Mouse (Mus musculus): Measurements from ENCODE around the gene Tpk1. TPM values are rescaled to one million over a fixed set of nuclear protein-coding genes. Genes with fewer than 3 reads are reported as not detected.
"Not testable (repeated sequence)": the region's sequence is repeated elsewhere in the genome, so short reads cannot be mapped to it uniquely, and the experiment has no call there.

The Tpk1 gene
- total RNA-seq, 2 experiments from 2014 or later = 4.3 to 4.7 TPM

DNA sequence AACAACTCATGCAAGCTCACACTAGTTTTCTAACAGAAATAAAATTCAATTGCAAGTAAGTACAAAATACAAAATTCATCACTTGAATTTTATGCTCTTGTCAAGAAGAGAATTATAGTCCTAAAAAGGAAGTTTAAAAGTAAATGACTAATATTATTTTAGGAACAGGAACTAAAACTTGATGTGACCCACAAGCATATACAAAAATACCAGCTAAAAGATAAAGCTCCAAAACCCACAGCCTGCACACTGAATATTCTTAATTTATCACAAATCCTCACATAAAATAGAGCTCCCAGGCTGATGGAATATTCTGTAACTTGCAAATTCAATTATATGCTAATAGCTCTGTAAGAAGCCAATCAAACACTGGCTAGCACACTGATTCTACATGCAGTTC, 25.5 kb downstream of the Tpk1 start:
- DNase-seq = no peak

DNA sequence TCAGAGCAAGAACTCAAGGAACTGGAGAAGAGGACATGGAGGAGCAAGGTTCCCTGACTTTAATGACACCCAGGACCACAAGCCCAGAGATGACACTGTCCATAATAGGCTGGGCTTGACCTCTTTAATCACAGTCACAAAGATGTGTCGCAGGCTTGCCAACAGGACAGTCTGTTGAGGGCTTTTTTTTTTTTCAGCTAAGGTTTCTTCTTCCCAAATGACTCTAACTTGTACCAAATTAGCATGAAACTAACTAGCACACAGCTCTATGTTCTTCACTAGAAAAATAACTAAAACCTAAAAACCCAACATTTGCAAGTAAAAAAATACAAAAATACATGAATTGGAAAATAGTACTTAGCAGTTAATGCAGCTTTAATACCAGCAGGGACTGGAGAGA, 27.2 kb downstream of the Tpk1 start:
- DNase-seq = no peak

DNA sequence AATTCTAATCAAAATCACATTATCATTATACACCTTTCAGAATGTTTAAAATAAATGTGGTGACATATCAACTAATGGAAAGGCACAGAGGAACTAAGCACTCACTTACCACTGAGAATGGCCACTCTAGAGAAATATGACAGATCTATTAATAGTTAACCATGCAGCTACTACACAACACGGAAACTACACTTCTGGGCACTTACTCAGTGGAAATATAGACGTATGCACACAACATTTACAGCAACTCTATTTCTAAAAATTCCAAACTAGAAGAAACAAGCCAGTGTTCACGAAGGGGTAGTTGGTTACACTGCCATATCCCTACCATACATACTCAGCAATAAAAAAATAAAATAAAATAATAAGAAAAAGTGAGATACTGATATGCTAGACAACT, 28.0 kb downstream of the Tpk1 start:
- DNase-seq = no peak

DNA sequence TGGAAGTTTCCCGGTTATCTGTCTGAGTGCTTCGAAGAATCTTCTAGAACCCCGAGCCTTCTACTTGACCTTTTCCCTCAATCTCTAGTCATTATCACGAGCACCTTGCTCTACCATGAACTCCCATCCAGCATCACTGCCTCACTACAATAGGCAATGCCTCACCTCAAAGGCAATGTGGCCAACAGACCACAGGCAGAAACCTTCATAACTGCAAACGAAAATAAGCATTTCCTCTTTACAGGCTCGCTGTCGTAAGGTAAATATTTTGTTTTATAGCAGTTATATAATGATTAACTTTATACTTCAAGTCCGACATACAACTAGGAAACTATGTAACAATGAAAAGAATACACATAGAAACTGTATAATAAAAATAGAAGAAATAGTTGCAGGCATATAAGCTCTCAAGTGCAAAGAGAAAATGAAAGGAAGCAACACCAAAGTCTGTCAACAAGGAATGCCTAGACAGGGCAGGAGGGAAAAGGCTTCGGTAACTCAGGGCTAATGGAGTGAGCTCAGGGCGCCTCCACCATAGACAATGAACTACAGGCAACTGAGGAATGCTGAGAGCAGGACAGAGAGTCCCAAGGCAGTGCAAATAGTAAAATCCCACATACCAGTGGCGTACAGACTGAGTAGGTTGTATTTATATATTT, 29.0 kb downstream of the Tpk1 start:
- no peak for DNase-seq

GRCm38 (mm10) chr6:43633308-43633963, 32.6 kb downstream of the Tpk1 start:
- DNase-seq = no peak

DNA sequence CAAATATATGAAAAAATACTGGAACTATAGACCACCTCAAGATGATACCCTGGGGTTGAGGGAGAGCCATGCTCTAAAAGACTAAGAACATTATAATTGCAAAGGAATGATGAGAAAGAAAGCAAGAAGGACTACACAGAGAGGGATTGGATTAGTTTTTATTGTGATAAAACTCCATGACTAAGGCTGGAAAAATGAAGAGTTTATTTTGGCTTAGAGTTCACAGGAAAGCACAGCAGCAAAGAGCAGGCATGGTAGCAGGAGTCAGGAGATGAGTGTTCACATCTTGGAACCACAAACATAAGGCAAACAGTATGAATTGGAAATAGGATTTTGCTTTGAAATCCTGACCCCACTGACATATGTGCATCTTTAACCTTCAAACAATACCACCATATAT, 33.2 kb downstream of the Tpk1 start:
- DNase-seq = no peak

DNA sequence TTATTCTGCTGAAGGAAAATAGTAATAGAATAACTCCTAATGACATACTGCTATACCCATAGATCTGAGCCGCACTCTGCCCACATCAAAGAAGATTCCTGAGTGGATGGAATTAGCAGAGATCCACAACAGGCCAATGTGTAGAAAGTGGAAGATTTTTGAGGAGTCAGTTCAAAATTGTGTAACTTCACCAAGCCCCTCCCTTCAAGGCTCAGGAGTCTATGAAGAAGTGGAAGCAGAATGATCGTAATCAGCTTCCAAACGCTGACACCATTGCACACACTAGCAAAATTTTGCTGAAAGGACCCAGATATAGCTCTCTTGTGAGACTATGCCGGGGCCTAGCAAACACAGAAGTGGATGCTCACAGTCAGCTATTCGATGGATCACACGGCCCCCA, 42.6 kb downstream of the Tpk1 start:
- DNase-seq = not testable (repeated sequence)

- no peak for DNase-seq
These were observed 46.8 kb downstream of the Tpk1 start for GRCm38 (mm10) chr6:43619258-43619657.

- no peak for DNase-seq
These were observed 54.3 kb downstream of the Tpk1 start for GRCm38 (mm10) chr6:43611770-43612169.

DNA sequence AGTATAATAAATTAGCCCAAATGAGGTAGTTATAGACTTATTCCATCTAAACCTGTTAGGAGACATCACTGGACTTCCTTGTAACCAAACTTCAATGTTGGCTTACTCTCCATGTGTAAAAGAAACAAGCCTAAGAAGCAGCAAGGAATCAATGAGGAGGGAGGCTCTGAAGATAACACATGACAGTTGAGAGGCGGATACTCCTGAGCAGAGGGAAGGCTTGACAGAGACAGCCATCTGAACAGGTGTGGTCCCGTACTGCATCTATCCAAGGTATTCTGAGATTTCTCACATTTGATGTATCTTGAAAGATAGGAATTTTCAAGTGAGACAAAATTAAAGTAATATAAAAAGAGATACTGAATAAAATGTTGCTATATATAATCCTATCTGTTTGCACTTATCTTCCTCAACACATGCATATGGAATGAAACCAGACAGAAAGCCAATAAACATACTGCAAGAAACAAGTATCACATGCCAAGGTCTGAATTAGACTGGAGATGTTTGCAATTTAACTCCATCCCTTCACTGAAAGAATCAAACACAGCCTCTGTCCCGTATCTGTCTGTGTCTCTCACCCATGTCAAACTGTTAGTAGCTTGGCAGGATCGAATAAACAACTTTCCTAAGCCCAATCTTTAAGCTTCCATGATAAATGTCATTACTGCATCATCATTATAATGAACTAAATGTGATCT, 75.1 kb downstream of the Tpk1 start:
- DNase-seq = no peak

GRCm38 (mm10) chr6:43585274-43585673, 80.8 kb downstream of the Tpk1 start:
- no peak for DNase-seq

DNA sequence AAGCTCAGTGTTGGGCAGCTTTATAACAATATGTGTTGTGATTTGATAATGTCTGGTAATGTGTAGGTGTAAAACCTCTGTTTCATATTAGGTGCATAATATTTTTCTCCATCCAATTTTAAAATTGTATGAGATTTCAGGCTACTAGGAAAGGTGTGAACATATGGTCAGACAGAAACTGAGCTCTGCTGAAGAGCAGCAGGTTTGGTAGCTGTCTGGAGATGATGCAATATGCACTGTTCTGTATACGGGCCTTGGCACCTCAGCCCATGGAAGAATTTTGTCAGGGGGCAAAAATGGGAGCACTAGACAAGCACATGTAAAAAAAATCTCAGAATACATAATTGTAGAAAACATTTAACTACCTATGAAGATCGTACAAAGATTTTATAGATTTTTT, 84.3 kb downstream of the Tpk1 start:
- no peak for DNase-seq

DNA sequence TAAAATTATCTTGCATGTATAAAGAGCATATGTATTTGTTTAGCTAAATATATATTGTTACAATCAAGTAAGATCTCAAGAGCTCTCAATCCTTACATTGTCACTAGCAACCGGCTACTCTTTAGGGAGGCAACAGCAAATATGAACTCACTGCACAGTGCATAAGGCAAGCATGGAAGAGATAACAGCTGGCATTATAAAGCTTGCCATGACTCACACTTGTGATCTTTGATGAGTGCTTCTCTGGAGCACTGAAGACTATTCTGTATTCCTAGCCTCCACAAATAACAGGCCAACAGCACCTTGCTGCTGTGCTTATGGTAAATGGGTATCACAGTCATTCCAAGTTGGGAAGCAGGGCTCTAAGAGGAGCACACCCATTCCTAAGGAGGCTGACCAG, 98.2 kb downstream of the Tpk1 start:
- DNase-seq = no peak

DNA sequence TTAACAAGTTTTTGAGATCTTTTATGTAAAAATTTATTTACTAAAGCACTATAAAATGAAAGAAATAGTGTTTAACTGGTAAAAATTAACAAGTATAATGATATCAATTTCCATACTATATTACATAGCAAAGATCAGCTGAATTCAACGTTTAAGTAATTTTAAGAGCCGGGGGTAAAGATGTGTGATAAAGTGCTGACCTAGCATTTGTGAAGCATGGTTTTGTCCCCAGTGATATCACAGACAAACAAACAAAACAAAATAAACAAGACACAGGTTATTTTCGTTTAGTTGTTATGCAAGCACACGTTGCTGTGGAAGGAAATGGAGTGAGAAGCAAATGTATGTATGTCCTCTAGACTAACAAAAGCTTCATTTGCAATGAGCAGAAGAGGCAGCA, 103.6 kb downstream of the Tpk1 start:
- no peak for DNase-seq

GRCm38 (mm10) chr6:43551410-43551809, 114.7 kb downstream of the Tpk1 start:
- DNase-seq = no peak

- no peak for DNase-seq
These were observed 119.5 kb downstream of the Tpk1 start for GRCm38 (mm10) chr6:43546537-43546936.

DNA sequence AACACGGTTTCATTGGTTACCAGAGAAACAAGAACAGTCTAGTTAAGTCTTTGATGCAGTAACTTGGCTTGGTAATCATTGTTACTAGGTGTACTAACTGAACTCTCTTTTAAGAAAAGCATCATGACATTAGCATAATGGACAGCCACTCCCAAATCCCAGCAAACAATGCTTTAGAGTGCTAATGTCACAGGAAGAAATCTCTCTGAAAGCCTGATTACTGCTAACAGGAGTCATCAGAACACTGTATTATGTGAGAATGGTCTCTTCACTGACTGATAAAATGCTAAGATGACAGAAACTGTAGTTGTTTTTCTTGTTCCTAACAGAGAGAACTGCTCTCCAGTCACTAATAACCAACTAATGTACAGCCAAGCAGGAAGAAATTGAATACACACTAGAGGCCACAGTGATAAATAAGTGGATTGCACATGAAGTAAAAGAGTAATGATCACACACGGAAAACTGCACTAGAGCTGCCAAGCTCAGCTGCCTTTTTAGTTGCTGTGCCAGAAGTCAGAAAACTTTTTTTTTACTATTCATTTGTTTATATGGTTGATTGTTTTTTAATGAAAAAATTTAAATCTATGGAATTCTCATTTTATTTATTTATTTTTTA, 128.7 kb downstream of the Tpk1 start:
- no peak for DNase-seq

DNA sequence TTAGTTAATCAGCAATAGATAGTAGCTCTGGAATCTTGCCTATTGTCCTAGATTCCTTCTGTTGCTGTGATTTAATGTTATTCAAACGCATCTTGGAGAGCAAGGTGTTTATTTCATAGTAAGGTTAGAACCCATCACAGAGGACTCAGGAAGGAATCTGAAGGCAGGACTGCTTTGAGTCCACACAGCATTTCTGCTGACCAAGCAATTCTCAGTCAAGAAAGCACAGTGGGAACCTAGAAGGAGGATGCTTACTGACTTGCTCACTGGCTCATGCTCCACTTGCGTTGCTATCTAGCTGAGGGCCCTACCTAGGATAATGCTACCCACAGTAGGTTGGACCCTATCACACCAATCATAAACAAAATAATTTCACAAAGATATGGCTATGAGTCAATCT, 130.6 kb downstream of the Tpk1 start:
- DNase-seq = no peak

GRCm38 (mm10) chr6:43533323-43533722, 132.8 kb downstream of the Tpk1 start:
- DNase-seq = no peak

GRCm38 (mm10) chr6:43532822-43533221, 133.3 kb downstream of the Tpk1 start:
- DNase-seq = no peak

DNA sequence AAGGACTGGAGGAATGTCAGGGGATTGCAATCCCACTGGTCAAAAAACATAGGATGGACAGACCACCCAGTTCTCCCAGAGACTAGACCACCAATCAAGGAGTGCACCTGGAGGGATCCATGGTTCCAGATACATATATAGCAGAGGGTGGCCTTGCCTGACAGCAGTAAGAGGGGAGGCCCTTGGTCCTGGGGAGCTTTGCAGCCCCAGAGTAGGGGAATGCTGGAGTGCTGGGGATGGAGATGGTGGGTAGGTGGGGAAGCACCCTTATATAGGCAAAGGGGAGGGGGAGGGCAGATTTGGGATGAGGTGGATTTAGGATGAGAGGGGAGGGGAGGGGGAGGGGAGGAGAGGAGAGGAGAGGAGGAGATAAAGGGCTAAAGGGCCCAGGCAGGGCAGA, 134.1 kb downstream of the Tpk1 start:
- DNase-seq = no peak

DNA sequence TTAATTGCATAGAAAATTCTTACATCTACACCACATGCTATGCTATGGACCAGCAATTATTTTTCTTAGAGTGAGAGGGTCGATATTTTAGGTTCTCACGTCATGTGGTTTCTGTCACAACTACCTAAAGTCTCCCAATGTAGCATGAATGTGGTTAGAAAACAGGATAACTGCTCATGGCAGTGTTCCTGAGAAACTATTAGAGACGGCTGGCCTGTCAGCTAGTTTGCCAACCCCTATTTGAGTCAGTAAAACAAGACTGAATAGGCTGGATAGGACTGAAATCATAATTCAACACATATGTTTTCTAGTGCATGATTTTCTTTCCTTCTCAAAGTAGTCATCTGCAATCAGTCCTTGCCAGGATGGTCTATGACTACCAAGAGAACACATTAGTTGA, 137.1 kb downstream of the Tpk1 start:
- DNase-seq = no peak

GRCm38 (mm10) chr6:43525028-43525427, 141.1 kb downstream of the Tpk1 start:
- no peak for DNase-seq
